Mouse (Mus musculus) kidney, postnatal 36 days (tissue): ENCODE measurements at regions not wholly inside any gene's neighbourhood (a gene's known extent, or its start where the extent isn't known, plus 50 kb on each side); places are given as distances from the start of the nearest gene placed in this dataset.
A peak's percentile ranks its signal among the peaks of the same experiment; 100 is the strongest.

Source experiments
- DNase-seq, 2 experiments: peaks; one replicate each; pipeline ENCODE4 v3.0.0; 2021 to 2022; ENCODE audit warnings: mixed read lengths in 2 of 2

DNA sequence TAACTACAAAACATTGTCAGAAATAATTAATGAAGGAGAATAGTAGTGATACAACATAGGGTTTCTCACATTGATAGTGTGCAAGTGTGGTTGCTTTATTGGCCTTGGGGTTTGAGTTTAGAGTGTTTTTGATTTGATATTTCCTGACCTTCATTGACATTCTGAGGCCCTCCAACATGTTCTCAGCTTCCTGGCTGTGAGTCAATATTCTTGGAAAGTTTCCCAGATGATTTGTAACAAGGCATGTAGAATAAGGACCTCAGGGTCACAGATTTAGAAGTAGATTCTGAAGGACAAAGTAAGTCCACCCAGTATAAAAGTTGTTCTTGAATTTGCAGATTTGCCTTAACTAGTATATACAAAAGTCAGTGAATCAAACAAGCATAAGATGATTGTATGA, 969.7 kb upstream of the Pcdh9 start:
- DNase-seq: no peak

DNA sequence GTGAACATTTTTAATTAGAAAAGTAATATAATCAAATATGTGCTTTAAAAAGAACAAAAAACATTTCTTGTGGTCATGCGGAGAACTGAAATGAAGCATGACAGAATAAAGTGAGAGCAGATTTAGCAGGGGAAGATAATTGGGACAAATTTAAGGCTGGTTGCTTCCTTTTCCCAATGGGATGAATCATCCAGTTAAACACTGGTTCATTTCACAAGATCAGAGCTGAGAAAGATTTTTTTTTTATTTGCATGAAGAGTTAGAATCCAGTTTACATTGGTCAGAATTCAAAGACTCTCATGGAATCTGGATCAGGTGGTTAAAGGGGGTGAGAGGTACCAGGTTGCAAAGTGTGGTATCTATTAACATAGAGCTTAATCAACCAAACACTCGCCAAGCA, 978.5 kb upstream of the Pcdh9 start:
- no peak for DNase-seq

DNA sequence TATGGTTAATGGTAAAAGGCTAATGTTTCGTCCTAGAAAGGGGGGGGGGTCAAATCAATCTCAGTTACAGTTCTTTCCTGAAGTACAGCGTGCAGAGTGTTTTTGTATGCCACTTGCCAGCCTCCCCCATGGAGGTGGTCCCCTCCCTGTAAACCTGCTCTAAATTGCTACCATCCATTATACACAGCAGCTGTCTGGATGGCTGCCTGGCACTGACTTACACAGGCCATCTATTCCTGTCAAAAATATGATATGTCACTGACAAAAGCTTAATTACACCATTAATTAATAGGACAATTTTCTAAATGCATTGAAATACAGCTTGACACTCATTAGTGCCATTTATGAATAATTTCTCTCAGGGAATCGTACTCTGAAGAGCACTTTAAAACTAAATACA, 995.0 kb upstream of the 4921530L21Rik start:
- DNase-seq: no peak

DNA sequence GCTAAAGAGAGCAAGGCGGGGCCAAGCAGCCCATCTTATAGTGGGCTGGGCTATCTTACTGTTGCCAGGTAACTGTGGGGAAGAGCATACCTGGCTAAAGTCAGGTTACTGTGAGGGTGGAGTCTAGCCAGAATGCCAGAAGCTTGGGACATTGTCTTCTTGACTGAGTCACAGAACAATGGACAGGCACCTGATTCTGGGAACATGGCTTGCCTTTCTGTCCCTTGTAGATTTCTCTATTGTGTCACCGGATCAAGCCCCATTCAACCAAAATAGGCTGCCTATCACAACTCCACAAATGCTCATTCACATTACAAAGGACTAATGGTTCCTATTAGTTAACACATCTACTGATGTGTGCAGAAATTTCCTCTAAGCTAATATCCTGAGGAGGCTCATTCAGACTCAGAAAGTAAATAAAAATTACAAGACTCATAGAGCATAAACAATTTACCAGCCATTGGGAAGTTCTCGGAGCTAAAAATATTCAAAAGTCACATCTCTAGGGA, 985.7 kb upstream of the 4921530L21Rik start:
- DNase-seq: no peak

DNA sequence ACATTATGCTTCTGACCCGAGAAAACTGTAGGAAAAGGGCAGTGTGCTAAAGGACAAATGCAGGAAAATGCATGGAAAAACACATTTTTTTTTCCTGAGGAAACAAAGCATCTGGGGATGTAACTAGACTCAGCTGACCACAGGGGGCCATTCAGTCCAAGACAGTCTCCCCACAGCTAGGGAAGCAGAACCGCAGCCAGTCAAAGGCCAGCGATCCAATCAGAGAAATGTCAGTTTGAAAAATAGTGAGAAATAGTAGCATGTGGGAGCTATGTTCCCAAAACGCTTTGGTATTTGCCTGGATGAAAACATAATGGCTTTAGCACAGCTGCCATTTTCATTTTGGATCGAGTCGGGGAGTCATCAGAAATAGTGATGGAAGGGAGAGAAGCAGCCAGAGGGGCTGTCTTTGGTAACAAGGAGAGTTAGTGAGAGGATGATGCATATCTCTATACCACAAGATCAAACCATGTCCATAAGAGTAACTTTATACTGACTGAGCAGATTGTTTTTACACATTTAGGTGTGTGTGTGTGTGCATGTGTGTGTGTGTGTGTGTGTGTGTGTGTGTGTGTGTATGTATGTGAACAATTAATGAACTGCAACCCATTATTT, 982.3 kb upstream of the 4921530L21Rik start:
- no peak for DNase-seq

DNA sequence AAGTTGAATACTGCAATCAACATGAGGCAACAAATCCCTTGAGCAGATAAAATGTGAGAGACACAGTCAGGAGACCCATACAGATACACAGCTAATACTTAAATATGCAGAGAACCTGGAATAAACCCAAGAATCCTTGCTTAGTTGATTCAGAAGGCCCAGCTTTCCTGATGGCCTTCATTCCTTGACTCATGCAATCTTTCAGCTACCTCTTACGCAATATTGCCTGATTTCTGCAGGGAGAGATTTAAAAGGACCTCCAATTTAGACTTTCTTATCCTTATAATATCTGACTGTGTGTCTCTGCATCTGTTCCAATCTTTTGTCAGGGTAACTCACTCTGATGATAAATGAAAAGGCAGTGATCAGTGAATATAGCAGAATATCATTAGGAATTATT, 968.7 kb upstream of the 4921530L21Rik start:
- no peak for DNase-seq

DNA sequence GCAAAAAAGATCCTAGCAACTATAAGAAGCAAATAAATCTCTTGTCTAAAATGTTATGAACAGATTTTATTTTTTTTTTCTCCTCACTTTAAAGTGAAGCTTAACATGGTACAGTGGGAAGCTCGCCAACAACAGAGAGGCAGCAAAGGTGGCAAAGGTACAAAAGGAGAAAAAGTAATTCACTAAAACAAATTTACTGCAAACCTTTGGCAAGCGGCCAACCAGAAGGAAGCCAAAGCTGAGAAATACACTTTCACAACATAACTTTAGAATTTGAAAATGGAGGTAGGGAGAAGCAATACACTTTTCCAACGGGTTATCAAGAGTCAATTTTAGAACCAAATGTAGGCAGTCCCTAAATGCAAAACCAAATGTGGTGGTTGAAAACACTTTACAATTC, 939.6 kb upstream of the 4921530L21Rik start:
- peak in 1 of 2 experiments; percentile 2 for DNase-seq
